Mouse (Mus musculus) heart, adult 2 months (tissue): Measurements from ENCODE around the gene Cib1.

Source experiments
- CTCF ChIP-seq: fragments of 200-600 bp; IDR thresholded peaks from 2 replicates; pipeline ENCODE4 v1.8.1; 2022; ENCODE audit warnings: antibody characterized with exemption, mild to moderate bottlenecking, moderate library complexity
- EP300 ChIP-seq: fragments of 200-500 bp; IDR thresholded peaks from 2 replicates; pipeline ENCODE4 v1.6.1; 2011; ENCODE audit warnings: low read depth, low read length, control low read depth; ENCODE audit not compliant: insufficient read depth
- POLR2A ChIP-seq: fragments of 200-500 bp; IDR thresholded peaks from 2 replicates; pipeline ENCODE4 v1.6.1; 2011; ENCODE audit warnings: mild to moderate bottlenecking, low read depth, low read length, control low read depth; ENCODE audit not compliant: insufficient read depth

- TF ChIP-seq CTCF (no peak), EP300 (no peak), POLR2A (no peak)
Measured at GRCm38 (mm10) chr7:80221179-80221750, 11.3 kb downstream of the Cib1 start.
